Mouse (Mus musculus): ENCODE data around the gene Ppp2r5b.

Ppp2r5b gene

DNA sequence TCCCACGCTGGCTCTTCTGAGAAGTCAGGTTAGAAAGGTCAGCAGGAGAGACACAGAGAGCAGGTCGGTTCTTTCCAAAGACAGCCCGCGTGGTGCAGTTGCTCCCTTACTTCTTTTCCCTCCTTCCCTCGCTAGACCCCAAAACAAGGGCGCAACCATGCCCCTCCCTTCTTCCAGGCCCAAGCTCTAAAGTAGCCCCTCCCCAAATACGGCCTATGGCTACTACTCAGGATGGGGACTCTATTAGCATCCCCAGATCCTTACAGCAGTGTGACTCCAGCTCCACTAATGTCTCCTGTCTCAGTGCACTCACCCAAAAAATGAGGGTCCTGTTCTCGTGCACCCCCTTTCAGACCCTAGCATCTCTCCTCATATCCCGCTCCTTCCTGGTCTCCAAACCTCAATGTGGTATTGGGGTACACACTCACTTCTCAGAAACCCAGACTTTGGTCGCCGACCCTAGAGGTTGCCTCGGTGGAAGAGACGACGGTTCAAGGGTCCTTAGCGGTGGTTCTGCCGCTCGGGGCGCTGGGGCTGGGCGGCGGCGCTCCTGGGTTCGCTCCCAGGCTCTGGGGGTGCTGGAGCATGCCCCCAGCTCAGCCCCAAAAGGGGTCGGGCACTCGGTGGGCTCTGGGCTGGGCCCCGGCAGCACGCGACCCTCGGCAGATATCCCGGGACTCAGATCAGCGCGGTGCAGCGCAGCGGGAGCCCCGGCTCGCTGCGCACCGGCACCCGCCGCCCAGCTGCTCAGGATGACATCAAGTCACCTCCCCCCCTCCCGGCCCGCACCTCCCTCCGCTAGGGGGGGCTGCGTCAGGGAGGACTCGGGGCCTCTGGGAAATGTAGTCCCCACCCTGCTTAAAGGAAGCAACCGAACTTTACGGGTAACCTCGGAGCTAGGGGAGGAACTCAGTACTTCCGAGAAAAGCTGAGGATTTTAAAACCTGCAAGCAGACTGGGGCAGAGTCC is at the start of gene Ppp2r5b:
Ppp2r5b (minus strand) TSS at position 789 of the 969 bp plus-strand sequence.
- peak; percentile 97 for DNase-seq (ENCODE audit: low read depth, low spot score)

DNA sequence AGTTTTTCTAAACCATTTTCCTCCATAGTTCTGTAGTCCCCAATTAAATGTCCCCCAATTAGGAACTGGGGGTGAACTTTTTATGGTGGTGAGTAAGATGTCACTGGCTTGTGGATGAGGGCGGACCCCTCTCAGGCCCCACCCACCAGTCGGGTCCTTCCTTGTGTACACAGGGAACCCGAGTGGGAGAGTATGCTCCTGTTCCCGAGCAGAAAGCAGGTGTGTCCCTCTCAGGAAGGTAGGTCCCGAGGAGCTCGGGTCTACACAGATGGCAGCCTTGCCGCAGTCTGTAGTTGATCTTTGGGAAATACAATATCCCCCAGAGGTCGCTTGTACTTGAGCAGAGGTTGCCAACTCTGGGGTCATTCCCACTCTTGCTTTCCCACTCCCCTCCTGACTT is 49.6 kb upstream of the Ppp2r5b start:
- DNase-seq (ENCODE audit: low read depth, low spot score), result no peak

DNA sequence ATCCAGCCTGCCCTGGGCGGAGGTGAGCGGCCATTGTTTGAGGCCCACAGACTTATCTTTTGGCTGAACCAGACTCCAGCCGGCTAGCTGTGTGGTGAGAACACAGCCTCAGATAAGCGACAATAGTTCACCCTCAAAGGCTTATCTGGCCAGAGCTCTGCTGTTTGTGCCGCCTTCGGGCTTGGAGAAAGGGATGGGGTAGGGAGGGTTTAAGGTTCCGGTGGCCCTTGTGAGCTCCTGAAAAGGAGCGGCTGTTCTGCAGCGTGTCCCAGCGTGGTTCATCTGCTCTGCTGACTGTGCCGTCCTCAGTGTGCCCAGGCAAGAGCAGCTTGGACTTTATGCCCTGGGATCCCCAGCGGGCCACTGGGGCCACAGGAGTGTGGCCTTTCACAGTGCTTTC is 48.8 kb upstream of the Ppp2r5b start:
- DNase-seq (ENCODE audit: low read depth, low spot score), result no peak

DNA sequence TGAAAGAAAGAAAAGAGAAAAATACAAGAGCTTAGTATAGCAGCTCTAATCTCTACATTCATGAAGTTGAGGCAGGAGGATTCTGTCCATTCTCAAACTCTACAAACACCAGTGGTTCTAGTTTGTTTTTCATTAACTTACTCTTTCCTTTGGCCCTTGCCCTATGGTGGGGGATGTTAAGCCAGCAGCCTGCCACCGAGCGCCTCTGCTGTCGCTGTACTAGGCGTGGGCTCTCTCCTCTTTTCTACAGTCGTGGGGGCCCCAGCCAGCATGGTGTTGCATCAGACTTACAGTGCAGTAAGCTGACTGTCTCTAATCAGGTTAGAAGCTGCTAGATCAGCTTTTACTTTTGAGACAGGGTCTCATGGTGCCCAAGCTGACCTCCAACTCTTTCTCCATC is 47.3 kb upstream of the Ppp2r5b start:
- DNase-seq (ENCODE audit: low read depth, low spot score), result no peak

DNA sequence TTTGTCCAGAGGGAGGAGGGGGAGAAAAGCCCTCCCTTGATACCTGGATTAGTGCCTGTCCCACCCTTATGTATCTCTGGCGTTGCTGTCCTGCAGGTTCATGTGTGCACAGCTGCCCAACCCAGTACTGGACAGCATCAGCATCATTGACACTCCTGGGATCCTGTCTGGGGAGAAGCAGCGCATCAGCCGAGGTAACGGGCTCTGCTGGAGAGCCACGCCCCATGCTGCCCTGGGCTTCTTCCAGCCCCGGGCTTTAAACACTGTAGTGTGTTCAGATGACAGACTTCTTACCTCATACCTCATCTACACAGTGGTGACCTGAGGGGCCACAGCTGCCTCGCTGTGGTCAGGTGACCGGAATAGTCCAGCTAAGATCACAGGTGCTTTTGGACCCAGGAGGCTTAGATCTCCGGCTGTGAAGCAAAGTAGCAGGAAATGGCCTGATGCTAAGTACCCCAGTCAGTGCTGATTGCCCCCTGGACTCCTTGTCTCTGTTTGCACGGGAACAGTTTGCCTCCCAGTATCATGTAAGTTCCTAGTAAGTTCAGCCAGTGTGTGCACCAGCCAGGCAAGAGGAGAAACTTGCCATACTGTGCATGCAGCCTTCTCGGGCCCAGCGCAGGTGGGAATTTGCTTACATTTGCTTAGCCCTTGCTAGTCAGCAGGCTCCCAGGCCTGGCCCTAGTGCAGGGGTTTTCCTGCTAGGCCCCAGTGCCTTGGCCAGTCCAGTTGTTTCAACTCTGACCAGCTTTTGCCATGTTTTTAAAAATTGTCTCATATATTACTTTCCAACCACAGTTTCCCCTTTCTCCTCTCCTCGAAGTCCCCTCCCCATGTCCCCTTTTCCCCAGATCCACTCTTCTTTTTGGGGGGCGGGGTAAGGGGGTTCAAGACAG is 45.7 kb upstream of the Ppp2r5b start:
- DNase-seq (ENCODE audit: low read depth, low spot score), result no peak

DNA sequence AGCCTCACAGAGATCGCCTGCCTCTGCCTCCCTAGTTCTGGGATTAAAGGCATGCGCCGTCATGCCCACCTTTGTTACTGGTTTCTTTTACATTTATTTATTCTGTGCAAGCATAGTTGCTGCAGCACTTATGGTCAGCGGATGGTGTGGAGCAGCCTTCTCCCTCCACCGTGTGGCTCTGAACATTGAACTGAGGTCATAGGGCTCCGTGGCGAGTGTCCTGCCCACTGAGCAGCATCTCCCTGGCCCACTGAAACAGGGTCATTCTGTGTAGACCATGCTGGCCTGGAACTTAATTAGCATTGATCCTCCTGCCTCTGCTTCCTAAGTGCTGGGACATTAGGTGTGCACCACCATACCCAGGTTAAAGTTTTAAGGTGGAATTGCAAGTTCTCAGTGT is 44.9 kb upstream of the Ppp2r5b start:
- no peak for DNase-seq (ENCODE audit: low read depth, low spot score)

DNA sequence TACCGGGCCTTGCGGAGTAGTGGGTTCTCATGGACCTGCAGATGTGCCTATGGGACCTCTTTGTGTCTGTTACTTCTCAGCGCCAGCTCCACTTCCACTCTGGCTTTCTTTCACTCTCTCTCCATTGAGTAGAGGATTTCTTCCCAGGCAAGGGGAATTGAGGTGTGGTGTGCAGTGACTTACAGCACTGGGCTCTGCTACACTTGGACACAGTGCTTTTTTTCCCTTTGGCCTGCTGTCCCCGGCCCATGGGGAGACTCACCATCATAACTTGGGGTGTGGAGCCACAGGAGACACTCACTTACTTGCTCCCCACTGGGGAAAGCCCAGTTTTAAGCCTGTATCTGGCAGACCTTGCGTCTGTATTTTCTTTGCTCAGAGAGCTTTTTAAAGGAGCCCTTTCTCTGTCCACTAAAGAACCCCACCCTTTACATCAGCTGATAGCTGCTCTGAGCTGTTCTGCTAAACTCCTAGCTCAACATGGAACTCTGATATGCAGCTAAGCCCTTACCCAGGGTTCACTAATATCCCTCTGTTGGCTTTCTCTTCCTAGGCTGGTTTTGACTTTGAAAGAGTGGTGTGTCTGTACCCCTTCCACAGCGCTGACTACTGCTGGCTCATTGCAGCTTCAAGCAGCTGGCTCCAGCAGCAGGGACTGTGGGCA is 43.9 kb upstream of the Ppp2r5b start:
- no peak for DNase-seq (ENCODE audit: low read depth, low spot score)

DNA sequence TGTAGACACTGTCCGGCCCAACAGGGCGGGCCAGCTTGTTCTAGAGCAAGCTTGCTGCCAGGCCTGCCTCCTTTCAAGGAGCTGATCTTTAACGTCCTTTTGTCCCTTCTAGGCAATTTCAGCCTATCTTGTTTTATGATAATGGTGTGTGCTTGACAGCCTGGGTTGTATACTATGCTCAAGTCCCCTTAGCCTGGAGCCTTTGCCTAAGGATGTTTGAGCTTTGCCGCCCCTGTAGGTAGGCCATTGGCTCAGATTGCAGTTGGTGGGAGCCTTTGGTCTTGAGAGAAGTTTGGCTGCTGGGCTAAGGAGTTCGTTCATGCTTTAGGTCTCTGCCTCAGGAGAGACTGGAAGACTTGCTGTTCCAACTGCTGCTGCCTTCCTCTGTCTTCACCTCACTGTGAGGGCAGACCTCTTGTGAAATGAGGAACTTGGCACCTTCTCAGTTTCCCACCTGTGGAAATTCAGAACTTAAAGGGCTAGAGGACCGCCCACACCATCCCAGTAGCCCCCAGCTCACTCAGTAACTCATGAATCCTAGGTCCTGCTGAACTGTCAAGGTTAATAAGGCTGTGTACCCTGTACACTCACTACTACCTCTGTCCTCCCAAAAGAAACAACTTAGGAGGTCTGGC is 42.9 kb upstream of the Ppp2r5b start:
- no peak for DNase-seq (ENCODE audit: low read depth, low spot score)

DNA sequence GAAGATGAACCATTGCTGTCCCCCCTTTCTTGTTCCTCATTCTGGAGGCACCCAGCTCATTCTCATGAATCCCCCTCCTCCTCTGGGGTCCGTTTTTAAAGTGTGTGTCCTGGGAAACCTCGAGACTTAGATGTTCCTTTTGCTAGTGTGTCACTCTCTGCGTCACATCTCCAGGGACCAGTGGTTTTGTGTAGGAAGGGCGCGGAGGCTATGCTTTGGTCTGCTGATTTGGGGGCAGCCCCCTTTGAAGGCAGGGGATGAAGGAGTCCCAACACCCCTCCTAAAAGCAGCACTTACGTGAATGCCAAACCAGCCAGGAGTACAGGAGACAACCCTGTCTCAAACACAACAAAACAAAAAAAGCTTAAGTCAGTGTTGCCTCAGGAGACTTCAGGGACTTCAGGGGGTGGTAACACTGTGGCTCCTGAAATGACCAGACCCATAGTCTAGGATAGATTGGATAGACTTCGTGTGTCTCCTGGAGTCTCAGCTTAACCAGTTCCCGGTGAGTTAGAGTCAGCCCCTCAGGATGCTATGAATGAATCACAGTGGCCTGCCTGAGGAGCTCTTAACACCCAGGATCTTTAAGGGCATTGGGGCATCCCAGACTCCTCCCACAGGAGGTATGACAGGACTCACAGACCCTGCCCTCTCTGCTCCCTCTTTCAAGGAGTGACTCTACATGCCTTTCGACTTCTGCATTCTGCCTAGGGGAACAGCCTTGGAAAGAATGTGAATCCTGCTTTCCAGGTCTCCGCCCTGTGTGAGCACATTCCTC is 42.2 kb upstream of the Ppp2r5b start:
- DNase-seq (ENCODE audit: low read depth, low spot score), result peak; percentile 81

DNA sequence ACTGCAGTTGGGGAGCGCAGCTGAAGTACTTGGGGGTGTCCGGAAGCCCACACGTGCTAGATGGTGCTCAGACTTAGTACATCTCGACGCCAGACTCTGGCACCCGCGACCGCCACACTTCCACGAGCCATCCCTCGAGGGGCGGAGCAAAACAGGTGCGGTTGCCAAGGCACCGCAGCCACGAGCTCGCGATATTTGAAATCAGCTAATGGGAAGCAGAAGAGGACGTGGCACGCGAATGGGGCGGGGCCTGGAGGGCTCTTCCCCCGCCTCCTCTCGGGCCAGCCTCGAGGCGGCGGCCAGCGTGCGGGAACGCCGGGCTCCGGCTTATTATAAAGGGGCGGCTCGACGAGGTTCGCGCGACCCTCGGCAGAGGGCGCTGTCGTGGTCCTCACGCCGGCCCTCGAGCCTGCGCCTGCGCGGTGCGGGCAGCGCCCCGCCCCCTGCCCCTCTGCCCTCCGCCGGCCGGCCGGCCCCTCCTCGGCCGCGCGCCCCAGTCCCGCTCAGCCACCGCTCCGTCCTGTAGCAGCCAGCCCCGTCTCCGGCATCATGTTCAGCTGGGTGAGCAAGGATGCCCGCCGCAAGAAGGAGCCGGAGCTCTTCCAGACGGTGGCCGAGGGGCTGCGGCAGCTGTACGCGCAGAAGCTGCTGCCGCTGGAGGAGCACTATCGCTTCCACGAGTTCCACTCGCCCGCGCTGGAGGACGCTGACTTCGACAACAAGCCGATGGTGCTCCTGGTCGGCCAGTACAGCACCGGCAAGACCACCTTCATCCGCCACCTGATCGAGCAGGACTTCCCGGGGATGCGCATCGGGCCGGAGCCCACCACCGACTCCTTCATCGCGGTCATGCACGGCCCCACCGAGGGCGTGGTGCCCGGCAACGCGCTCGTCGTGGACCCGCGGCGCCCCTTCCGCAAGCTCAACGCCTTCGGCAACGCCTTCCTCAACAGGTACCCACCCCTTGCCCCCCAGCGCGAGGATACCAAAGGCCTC is 41.1 kb upstream of the Ppp2r5b start, which contains the start of gene Ehd1:
Ehd1 (plus strand) TSS at position 300 of the 996 bp plus-strand sequence.
- DNase-seq (ENCODE audit: low read depth, low spot score), result peak; percentile 99

DNA sequence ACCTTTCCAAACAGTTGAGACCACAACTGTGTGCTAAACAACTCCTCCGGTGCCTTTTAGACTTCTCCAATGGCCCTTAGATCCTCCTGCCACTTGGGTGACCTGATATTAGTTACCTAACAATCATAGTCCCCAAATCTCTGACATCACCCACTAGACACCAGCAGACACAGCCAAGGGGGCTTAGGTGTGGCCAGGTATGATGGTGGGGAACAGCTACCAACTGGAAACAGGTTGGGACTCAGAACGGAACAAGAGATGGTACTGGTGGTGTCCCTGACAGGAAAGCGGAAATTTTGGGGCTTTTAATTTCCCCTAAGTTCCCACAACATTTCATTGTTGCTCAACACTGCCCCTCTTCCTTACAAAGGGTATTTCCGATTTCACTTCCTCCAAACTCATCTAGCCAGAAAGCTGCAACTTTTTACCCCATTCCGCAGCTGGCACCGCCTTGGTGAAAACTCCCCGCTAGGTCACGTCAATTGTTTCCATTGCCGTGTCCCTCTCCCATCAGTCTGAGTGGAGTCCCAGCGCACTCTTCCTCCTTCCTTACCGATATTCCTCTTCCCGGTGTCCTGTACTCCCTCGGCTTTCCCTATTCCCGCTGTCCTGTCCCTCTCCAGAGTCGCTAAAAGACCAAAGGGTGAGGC is 40.2 kb upstream of the Ppp2r5b start:
- DNase-seq (ENCODE audit: low read depth, low spot score), result peak; percentile 29

DNA sequence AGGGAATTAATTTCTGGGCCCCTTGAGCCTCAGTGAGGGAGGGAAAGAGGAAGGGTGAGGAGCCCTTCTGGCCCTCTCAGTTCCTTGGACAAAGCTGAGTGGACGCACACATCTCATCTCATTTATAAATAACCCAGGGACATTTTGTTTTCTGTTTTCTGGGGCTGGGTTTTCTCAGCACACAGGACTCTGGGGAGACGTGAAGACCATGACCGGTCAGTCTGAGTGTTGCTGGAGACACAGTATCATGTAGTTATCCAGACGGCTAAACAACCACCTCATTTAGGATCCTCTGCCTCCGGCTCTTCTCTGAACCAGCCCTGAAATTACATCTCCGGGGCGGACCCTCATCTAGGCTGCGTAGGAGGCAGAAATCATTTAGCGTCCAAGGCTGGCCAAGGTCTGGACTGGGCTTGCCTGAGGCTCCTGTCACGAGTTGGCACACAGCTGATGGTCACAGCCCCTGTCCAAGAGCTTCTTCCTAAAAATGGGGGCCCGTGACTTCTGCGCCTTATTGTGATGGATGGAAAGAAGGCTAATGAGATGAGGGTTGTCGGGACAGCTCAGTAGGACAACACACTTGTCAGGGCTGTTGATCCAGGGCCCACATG is 38.4 kb upstream of the Ppp2r5b start:
- DNase-seq (ENCODE audit: low read depth, low spot score), result no peak

DNA sequence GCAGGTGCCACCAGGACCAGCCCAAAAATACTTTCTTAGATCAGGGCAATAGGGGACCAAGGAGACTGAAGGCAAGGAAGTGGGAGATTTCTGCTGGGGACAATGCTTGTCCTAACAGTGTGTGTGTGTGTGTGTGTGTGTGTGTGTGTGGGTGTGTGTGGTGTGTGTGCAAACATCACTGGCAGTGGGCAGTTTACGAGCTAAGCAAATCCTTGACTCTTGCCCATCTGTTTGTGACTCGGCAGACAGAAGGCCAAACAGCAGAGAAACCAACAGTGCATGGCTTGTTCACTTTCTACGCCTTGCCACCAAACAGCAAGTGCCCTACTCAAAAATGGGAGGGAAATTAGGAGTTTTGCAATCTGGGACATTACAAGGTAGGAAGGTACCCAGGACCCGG is 37.9 kb upstream of the Ppp2r5b start:
- DNase-seq (ENCODE audit: low read depth, low spot score), result no peak

DNA sequence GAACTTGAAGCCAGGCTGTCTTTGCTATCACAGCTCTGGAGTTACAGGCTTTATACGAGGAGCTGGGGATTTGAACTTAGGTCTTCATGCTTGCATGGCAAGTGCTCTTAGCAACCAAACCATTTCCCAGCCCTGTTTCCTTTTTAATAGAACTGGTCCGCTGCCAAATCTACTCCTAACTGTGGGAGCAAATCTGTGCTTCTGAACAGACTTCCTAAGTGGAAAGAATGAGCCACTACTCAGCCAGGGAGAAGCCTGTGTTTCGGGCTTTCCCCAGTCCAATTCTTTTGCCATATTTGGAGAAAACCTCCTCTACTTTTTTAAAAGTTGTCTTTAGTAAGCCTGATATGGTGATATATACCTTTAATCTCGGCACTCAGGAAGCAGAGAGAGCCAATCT is 37.1 kb upstream of the Ppp2r5b start:
- DNase-seq (ENCODE audit: low read depth, low spot score), result peak; percentile 82

DNA sequence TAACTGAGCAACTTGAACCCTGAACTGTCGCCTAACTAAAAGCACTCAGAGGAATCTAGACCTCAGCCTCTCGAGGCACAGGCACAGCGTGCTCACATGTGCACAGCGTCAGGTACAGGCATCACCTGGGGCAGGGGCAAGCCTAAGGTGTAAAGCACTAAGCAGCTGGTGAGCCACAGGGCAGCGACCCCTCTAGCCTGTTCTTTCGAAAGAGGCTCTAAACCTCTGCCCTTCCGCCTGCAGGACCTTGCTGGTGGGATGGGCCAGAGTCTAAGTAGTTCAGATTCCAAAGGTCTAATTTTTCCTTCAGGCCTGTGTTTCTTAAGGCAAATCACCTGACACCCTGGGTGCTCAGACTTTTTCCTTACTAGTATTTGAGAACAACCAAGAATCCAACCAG is 36.4 kb upstream of the Ppp2r5b start:
- DNase-seq (ENCODE audit: low read depth, low spot score), result no peak

DNA sequence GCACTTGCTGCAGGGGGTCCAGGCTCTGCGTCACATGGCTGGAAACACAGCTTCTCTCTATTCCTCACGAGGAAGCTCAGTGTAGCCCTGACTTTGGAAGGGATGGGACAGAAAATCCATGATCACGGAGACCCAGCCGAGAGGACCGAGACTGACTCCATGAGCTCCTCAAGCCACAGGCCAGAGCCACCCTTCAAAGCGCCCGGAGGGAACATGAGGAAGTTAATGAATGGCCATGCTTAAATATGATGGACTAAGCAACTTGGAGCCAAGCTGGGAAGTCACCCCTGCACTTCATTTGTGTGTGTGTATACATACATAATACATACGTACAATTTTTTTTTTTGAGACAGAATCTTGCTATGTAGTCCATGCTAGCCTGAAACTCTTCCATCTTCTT is 35.5 kb upstream of the Ppp2r5b start:
- DNase-seq (ENCODE audit: low read depth, low spot score), result no peak

DNA sequence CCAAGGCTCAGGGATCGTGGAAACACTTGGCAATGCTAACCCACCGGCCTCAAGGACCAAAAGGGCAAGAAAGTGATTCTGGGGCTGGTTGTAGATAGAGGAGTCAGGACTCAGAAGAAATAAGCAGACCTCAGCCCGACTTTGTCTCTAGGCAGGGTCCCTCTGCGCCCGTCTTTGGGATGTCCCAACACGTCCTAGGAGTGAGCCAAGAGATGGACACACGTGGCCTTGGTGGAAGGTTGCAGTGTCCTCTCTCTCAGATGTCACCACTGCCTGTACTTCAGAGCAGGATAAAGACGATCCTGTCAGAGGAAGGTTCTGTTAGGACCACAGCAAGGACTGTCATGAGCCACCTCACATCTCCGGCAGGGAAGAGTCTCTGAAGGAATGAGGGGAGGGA is 35.0 kb upstream of the Ppp2r5b start:
- DNase-seq (ENCODE audit: low read depth, low spot score), result no peak

DNA sequence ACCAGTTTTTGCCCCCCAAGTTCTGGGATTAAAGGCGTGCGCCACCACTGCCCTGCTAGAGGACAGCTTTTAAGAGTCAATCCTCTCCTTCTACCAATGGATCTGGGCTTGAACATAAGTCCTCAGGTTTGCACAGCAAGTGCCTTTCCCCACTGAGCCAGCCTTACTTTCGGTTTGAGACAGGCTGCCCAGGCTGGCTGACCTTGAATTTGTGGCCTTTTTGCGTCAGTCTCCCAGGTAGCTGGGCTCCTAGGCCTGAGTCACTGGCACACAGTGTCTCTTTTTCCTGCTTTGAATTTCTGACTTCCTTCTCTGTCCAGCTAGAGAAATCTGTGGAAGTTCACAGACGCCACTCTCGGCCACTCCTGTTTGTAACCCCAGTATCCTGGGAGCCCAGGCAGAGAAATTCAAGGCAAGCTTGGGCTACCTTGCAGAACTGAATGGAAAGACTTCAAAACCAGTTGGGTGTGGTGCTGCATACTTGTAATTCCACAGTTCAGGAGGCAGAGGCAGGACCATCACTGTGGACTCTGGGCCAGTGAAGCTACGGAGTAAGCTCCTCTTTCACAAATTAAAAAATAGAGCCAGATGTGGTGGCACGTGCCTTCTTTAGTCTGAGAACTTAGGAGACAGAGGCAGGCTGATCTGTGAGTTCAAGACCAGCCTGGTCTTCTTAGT is 34.3 kb upstream of the Ppp2r5b start:
- DNase-seq (ENCODE audit: low read depth, low spot score), result no peak
